Mouse (Mus musculus): ENCODE data around the gene Cntd1.

Gene Cntd1

DNA sequence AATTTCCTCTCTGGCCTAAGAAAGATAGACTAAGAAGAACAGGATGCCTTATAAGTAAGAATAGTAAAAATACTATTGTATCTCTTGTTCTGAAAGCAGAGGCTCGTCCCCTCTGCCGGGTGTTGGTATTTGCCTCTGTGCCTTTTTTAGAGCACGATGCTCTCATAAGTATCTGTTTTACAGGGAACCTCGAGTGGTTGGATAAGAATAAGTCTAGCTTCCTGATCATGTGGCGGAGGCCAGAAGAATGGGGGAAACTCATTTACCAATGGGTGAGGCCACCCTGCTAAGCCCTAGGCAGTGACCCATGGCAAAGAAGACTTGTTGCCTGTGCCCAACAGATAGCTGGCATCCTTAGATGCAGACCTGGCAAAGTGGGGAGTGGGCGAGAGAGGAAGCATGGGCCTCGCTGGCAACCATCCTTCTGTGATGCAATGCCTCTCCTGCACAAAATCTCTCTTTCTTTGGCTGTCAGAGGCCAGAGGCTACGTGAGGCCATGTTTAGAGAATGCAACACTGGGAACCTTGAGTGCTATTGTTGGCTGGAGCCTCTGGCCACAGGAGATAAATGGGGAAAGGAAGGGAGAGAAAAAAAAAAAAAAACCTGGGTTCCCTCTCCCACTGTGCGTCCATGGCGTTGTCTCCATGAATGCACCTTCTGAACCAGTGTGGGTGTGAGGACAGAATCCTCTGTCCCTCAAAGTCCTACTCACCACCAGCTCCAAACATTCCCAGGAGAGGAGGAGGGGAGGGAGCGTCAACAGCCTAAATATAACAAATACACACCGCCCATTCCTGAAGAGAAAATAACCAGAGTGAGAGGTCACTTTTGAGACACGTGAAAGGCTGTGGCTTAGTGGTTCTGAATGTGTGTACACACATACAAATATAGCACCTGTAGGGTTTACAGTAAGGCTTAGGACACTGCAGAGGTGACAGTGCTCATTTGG is 22.7 kb upstream of the Cntd1 start:
- no peak for DNase-seq

DNA sequence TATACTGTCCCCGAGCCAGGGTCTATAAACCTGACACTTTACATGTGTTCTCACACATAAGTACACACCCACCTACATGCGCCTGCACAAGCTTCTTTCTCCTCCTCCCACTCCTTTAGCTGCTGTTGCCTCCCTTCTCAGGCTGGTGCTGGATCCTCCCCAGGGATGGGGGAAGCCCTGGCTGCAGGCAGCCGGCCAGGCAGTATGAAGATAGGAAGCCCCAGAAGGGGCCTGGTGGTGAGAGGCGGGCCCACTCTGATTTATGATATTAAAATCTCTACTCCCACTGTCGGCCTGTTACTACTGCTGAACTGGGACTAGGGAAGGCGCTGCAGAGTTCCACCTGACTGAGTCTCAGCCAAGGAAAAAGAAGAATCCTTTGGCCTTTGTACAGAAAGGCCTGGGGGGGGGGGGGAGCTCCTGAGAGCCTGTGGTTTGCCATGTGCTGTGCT is 19.5 kb upstream of the Cntd1 start:
- DNase-seq: no peak

DNA sequence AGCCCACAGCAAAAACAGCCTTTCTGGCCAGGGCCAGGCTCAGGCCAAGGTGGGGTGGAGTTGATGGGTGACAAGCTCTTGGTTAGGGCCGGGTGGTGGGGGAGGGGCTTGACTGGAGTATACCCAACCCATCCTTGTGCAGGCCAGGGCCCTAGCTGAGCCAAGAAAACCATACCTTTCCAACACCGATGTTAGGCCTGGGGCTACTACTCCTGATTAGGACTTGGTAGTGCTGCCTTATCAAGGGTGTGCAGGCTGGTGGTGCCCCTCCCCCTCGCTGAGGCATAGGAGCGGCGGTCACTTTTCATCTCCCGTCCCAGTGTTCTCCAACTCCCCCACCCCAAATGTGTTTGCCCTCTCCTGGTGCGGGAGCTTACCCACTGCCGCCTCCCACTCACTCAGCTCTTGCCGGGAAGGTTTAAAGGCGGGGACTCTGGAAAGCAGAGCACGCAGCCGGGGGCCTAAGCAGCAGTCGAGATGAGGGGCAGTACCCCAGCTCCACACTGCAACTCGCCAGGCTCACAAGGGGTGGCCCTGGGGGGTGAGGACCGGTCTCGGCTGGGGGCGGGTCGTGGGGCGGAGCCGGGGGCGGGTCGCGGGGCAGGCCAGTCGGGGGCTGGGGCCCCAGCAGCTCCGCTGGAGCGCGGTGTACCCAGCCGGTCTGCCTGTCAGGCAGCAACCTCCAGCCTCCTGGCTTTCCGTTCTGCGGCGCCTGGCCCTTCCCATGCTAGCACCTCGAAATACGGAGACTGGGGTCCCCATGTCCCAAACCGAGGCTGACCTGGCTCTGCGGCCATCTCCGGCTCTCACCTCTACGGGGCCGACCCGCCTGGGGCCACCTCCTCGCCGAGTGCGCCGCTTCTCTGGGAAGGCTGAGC is 18.6 kb upstream of the Cntd1 start, which contains the start of gene Wnk4:
Wnk4 (plus strand) TSS at position 620 of the 878 bp plus-strand sequence.
- DNase-seq: peak; percentile 61

DNA sequence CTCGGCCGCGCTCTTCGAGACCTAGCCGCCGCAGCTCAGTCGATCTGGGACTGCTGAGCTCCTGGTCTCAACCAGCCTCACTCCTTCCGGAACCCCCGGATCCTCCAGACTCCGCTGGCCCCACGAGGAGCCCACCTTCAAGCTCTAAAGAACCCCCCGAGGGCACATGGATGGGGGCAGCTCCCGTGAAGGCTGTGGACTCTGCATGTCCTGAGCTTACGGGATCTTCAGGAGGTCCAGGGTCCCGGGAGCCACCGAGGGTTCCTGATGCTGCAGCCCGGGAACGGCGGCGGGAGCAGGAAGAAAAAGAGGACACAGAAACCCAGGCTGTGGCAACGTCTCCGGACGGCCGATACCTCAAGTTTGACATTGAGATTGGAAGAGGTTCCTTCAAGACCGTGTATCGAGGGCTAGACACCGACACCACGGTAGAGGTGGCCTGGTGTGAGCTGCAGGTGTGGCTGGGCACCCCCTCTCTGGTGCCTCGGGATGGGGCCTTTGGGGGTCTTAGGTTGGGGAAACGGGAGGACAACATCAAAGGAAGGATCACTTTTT is 17.9 kb upstream of the Cntd1 start:
- no peak for DNase-seq

GRCm38 (mm10) chr11:101262272-101262967 is 16.4 kb upstream of the Cntd1 start:
- no peak for DNase-seq

DNA sequence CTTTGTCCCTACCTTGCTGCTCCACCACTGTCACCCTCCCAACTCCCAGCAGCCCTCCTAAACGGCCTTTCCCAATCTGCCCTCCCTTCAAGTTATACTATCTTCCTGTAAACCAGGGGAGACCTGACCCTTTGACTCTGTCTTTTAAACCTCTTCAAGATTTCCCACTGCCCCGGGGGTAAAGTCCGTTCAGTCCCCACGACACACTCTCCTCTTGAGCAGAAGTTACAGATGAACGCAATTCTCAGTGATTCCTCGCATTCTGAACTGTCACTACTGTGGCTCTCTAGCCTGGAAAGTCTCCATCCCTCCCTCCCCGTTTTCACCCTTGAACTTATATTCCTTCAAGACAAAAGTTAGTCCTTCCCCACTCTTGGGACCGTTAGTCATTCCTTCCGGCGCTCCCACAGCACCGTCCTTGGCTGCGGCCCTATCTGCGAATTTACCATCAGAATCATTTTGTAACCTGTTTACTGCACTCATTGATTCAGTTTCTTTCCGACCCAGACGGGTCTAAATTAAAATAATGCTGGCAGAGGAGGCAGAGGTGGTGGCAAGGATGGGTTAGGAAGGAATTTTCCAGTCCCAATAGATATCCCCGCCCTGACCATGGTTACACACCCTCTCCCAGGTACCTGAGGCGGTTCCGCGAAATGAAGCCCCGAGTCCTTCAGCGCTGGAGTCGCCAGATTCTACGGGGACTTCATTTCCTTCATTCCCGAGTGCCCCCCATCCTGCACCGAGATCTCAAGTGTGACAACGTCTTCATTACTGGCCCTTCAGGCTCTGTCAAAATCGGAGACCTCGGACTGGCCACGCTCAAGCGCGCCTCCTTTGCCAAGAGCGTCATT is 15.4 kb upstream of the Cntd1 start:
- DNase-seq: no peak

GRCm38 (mm10) chr11:101263989-101264280 is 14.9 kb upstream of the Cntd1 start:
- no peak for DNase-seq

DNA sequence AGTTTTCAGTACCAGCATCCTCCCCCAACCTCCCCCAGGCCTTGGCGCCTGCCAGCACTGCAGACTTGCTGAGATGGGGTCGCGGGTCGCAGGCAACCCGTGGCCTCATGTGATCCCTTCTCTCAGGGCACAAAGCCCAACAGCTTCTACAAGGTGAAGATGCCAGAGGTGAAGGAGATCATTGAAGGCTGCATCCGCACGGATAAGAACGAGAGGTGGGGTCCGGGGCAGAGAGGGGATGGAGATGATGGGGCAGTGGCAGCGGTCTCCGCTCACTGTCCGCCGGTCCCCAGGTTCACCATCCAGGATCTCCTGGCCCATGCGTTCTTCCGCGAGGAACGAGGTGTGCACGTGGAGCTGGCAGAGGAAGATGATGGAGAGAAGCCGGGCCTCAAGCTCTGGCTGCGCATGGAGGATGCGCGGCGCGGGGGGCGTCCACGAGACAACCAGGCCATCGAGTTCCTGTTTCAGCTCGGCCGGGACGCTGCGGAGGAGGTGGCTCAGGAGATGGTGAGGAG is 13.8 kb upstream of the Cntd1 start:
- DNase-seq: no peak

DNA sequence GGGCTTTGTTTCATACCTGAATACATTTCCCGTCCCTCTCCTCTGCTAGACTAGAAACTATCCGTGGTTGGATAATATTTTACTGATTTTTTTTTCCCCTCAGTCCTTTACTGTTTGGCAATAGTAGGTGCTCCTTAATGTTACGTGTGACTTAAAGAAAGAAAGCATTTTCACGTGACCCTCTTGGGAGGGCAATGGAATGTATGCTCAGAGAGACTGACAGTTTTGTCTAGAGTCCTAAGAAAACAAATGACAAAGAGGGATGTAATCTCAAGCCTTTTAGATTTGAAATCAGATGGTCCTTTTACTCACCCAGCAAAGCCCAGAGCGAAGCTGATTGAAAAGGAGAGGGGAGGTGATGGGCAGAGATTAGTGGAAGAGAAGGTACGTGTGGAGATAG is 12.9 kb upstream of the Cntd1 start:
- no peak for DNase-seq

GRCm38 (mm10) chr11:101269577-101270116 is 9.2 kb upstream of the Cntd1 start:
- DNase-seq: no peak

- DNase-seq: no peak
Observed at GRCm38 (mm10) chr11:101272446-101272845, 6.4 kb upstream of the Cntd1 start.

- no peak for DNase-seq
Observed at GRCm38 (mm10) chr11:101275309-101275708, 3.5 kb upstream of the Cntd1 start.

DNA sequence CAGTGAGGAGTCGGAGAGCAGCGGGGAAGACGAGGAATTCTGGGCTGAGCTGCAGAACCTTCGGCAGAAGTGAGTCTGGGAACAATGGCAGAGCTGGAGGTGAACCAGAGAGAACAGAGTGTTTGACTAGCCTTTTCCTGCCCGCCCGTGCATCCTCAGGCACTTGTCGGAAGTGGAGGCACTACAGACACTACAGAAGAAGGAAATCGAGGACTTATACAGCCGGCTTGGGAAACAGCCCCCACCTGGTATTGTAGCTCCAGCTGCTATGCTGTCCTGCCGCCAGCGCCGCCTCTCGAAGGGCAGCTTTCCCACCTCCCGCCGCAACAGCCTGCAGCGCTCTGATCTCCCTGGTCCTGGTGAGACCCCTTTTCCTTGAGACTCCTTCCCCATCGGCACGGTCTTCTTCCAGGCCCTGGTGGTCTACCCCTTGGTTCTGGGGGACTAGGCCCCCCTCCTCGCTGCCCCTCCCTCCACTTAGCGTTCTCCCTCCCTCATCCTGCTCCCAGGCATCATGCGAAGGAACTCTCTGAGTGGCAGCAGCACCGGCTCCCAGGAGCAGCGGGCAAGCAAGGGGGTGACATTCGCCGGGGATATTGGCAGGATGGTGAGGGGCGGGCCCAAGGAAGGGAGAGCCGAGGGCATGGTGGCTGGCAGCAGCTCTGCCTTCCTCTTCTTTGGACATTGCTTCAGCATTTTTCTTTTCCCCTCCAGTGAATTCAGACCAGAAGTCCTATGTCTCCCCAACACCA is 2.3 kb upstream of the Cntd1 start:
- no peak for DNase-seq

DNA sequence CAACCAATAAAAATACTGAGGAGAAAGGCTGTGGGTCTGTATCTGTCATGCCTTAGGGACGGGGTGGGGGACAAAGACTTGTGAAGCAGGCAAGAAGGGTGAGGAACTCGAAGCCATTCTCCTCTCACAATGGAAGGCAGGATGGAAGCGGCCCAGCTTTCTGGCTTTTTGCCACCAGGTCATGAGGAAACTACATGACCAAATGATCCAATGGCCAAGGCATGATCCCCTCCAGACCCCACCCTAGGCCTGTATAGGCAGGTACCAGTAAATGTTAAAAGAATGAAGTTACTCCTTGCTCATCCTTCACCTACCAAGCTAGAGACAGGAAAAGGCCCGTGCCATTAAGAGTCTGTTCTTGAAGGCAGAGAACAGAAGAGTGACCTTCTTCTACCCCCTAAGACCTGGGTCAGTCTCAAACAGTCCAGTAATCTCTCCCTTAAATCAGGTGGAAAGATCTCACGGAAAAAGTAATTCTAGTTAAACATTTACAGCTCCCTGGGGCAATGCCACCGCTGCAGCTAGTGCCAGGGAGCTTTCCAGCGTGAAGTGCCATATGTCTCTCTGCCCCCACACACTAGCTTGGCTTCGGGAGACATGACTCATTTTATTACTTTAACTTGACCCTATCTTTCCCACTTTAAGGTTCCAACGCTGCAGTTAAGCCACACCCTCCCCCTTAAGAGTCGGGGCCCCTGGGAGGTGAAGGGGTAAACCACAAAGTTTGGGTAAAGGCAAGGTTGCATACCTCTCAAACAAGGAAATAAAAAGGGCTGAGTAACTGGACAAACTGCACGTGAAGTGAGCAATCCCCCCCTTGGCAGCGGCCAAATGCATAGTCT is 1.2 kb upstream of the Cntd1 start:
- peak; percentile 47 for DNase-seq

- DNase-seq: no peak
Observed at GRCm38 (mm10) chr11:101279193-101279569, 369 bp downstream of the Cntd1 start.

DNA sequence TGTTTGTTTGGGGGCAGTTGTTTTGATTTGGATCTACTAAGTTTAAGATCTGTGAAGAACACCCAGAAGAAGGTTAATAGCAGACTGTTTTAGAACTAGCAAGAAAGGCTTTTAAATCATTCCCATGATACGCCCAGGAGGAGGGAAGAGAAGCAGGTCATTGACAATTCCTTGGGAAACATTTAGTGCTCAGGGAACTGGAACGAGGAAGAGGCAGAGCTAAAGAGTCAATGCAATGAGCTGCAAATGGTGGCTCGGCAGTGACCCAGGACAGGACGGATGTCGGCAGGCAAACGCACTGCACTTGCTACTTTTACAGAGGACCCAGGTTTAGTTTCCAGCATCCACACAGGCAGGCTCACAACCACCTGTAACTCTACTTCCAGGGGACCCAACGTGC is 2.0 kb downstream of the Cntd1 start:
- no peak for DNase-seq

DNA sequence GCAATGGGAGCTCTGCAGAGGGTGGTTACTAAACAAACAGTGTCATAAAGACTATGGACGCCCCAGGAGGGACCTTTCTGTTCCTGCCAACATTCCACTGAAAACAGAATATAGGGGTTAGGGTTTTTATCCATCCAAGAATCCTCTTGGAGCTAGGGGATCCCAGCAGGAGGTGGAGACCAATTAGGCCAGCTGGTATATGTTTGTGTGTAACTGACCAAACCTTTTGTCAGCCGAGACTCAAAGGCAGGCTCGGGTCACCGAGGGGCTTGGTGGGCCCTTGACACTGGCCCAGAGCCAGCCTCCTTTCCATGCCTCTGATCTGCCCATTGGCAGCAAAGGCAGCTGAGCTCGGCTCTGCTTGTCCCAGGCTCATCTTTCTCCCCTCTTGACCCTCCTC is 4.1 kb downstream of the Cntd1 start:
- no peak for DNase-seq

- DNase-seq: no peak
Observed at GRCm38 (mm10) chr11:101283805-101284204, 5.0 kb downstream of the Cntd1 start.

GRCm38 (mm10) chr11:101287306-101287705 is 8.5 kb downstream of the Cntd1 start:
- peak; percentile 29 for DNase-seq

- DNase-seq: no peak
Observed at GRCm38 (mm10) chr11:101291231-101291630, 12.4 kb downstream of the Cntd1 start.

All from lung, postnatal 10 days (tissue).